Comparison of ENCODE assay signal across 20 mouse cellular contexts in the genomic region with DNA sequence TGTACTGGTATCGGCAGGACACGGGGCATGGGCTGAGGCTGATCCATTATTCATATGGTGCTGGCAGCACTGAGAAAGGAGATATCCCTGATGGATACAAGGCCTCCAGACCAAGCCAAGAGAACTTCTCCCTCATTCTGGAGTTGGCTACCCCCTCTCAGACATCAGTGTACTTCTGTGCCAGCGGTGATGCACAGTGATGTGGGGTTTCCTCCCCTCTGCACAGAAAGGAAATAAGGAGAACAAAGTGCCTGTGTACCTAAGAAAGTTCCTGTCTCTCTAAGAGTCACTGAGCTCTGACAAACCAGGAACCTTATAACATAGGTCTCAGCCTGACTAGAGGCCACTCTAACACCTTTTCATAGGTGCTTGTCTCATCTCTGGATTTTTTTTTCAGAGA.
DNase-seq lines count a peak whose midpoint lies in the region; ATAC-seq and TF ChIP-seq lines count a peak whose summit lies in the region.
"Had no signal": no experiment of that assay in that cellular context is flagged by ENCODE, and none has a peak within 500 bp of the region (broad histone marks: within the 10 kb centered on the region; RNA-seq: fewer than 3 reads in every experiment).

No protein-coding gene starts in this region.

- no peak for DNase-seq in spleen, adult 2 months (ENCODE audit: low read depth in 1 of 2, low spot score in 2 of 2)
- DNase-seq in spleen, adult 12 weeks (ENCODE audit: low spot score): no peak
- peak; percentile 37 for DNase-seq in T-cell, adult 2 months (ENCODE audit: low spot score)
- peak; percentile 60 for DNase-seq in thymus, postnatal 0 days (ENCODE audit: low spot score)
- no peak for DNase-seq in cerebellum, postnatal 25 days
- DNase-seq: adrenal gland, postnatal 14 days; cerebellum, adult 11-12 months; cerebellum, adult 9-10 months; cerebellum, postnatal 36 days; gastrocnemius, adult 2 months; gastrocnemius, postnatal 25 days; heart, adult 11 months; heart, postnatal 36 days had no signal

- no peaks in the 10 kb centered on the region for H3K36me3 ChIP-seq in spleen, adult 2 months (ENCODE audit: control insufficient read depth, insufficient read depth, low read length)
- H3K36me3 ChIP-seq: embryonic facial prominence, embryonic 10.5 days; G1E; heart, embryonic 13.5 days had no signal

- TF ChIP-seq POLR2A in spleen, adult 2 months (IDR thresholded peaks at IDR 0.05; ENCODE audit: low read depth, low read length): no peak; the same call in 1 of the 2 replicates

- no peaks in the 10 kb centered on the region for H3K27me3 ChIP-seq in spleen, adult 2 months (ENCODE audit: control insufficient read depth, insufficient read depth, low read length)
- H3K27me3 ChIP-seq: forebrain, embryonic 13.5 days; heart, embryonic 13.5 days had no signal

- TF ChIP-seq CTCF in spleen, adult 2 months (IDR thresholded peaks at IDR 0.05; ENCODE audit: extremely low read depth, insufficient read depth, insufficient read length, insufficient replicate concordance): no peak

- no peaks in the 10 kb centered on the region for H3K4me1 ChIP-seq in spleen, adult 2 months (ENCODE audit: control insufficient read depth, insufficient read depth, insufficient read length)
- H3K4me1 ChIP-seq: embryonic facial prominence, embryonic 10.5 days; forebrain, embryonic 13.5 days had no signal

- ATAC-seq in monocyte, adult 5-6 weeks (replicated peaks; ENCODE audit: insufficient number of reproducible peaks, low FRiP score, low TSS enrichment, poor library complexity, severe bottlenecking): no peak
- ATAC-seq in granulocyte monocyte progenitor cell, adult 5-6 weeks (replicated peaks; ENCODE audit: poor library complexity, severe bottlenecking): no peak
- ATAC-seq: forebrain, embryonic 13.5 days; hindbrain, embryonic 16.5 days had no signal

- 60% methylated on average over 3 of the region's 3 CpGs for WGBS in spleen, adult 2 months

- H3K27ac ChIP-seq in spleen, adult 2 months (ENCODE audit: insufficient read depth, low read length): peak overlapping the region; percentile 49
- H3K27ac ChIP-seq: embryonic facial prominence, embryonic 10.5 days; forebrain, embryonic 13.5 days; gastrocnemius, adult 2 months; heart, embryonic 13.5 days had no signal

- no peak overlapping the region for H3K4me3 ChIP-seq in spleen, adult 2 months (ENCODE audit: extremely low read depth, insufficient read depth, insufficient read length)
- H3K4me3 ChIP-seq: embryonic facial prominence, embryonic 10.5 days; forebrain, embryonic 13.5 days; gastrocnemius, adult 2 months; heart, embryonic 13.5 days had no signal

Comparison
In these comparisons a context has a peak if more than half of its experiments do, and no peak if none do; other contexts are left out.
1. DNase-seq: peak in T-cell, adult 2 months (single experiment) and thymus, postnatal 0 days (single experiment); none in spleen, adult 2 months (0 of 2), spleen, adult 12 weeks (single experiment) and cerebellum, postnatal 25 days (0 of 2).